Mouse (Mus musculus): ENCODE measurements around the gene Srsf6. TPM values are rescaled to one million over a fixed set of nuclear protein-coding genes. Genes with fewer than 3 reads are reported as not detected.
A peak's percentile ranks its signal among the peaks of the same experiment; 100 is the strongest.

The Srsf6 gene
- total RNA-seq, 2 experiments from 2014 or later, result 92.2 to 95.8 TPM

DNA sequence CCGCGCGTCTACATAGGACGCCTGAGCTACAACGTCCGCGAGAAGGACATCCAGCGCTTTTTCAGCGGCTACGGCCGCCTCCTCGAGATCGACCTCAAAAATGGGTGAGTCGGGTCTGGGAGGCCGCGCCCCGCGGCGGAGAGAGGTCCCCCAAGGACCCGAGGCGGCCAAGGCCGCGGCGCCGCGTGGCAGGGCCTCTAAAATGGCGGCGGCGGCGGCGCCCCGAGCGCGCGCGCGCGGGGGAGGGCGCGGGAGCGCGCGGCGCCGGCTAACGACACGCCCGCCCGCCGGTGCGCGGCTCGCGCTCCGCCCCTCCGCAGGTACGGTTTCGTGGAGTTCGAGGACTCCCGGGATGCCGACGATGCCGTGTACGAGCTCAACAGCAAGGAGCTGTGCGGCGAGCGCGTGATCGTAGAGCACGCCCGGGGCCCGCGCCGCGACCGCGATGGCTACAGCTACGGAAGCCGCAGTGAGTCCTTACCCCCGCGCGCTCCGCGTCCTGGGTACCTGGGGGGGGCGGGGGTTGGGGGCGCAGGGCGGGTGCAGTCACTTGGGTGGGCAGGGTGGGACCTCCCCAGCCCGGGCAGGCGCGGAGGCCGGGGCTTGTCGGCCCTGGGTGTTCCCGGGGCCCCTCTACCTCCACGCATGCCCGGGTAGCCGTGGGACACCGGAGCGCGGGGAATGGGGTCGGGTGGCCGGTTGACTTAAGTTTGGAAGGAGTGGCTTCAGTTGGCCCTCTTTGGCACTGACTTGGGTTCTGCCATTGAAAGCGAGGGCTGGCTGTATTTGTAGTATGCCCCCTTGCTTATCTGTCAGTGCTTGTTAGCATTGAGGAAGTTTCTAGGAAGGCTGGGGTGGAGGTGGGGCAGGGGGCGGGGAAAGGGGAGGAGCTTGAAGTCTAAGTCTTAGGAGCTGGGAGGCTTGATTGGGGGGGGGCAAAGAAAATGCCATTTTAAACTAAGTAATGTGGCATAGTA lies 634 bp downstream of the Srsf6 start:
- DNase-seq (ENCODE audit: low spot score in 2 of 2), result peak; percentile 53 to 67

DNA sequence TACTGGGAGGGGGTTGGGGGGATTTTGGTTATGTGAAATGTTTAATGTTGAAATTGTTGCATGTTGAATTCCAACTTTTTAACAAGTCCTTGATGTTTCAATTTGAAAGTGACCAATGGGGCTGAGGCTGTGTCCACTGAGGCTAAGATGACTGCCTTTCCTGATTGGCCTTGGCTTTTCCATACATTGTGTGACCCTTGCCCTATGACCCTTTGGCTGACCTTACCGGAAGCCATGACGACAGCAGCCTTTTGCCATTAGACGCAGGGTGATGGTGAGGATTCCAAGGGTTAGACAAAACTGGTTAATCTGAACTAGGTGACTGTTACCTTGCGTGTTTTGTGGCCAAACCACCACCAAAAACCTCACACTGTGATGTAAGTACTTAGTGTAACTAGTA lies 1.4 kb downstream of the Srsf6 start:
- no peak for DNase-seq (ENCODE audit: low spot score in 2 of 2)

DNA sequence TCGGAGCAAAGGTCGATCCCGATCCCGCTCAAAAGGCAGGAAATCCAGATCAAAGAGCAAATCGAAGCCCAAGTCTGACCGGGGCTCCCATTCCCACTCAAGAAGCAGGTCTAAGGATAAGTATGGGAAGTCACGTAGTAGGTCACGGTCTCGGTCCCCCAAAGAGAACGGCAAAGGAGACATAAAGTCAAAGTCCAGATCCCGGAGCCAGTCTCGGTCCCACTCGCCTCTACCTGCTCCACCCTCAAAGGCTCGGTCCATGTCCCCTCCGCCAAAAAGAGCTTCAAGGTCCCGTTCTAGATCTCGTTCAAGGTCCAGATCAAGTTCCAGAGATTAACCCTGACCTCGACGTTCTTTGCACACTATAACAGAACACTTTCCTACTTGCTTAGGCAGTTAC lies 3.1 kb downstream of the Srsf6 start:
- DNase-seq (ENCODE audit: low spot score in 2 of 2), result no peak

DNA sequence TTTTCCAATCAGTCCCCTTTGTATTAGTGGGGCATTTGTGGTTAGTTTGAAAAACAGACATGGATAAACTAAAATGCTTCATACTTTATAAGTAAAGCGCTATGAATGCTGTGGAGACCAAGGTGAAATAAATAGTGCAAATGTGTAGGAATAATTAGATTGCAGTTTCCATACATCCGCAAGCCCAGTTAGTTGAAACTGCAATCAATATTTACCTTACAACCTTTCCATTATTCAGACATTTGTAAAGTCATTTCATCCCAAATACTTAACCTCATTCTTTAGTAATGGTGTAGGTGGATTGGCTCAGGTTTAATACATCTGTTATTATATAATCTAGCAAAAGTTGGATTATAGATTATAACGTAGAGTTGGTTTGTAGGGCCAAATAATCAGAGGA lies 4.4 kb downstream of the Srsf6 start:
- DNase-seq (ENCODE audit: low spot score in 2 of 2), result no peak

DNA sequence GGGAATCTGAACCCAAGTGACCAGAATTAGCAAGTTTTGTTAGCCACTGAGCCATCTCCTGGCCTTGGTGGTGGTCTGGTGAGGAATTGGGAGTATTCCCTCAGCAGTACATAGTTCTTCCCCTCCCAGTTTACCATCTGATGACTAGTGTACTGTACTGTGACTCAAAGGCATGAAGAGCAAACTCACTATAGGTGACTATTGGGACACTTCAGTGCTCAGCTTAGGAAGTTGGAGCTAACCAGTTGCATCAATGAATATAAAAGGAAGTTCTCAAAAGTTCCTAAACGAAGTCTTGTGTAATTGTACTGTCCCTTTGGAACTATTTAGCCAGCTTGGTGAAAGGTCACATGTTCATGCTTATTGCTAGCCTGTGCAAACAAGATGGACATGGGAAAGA lies 8.2 kb downstream of the Srsf6 start:
- DNase-seq (ENCODE audit: low spot score in 2 of 2), result no peak

DNA sequence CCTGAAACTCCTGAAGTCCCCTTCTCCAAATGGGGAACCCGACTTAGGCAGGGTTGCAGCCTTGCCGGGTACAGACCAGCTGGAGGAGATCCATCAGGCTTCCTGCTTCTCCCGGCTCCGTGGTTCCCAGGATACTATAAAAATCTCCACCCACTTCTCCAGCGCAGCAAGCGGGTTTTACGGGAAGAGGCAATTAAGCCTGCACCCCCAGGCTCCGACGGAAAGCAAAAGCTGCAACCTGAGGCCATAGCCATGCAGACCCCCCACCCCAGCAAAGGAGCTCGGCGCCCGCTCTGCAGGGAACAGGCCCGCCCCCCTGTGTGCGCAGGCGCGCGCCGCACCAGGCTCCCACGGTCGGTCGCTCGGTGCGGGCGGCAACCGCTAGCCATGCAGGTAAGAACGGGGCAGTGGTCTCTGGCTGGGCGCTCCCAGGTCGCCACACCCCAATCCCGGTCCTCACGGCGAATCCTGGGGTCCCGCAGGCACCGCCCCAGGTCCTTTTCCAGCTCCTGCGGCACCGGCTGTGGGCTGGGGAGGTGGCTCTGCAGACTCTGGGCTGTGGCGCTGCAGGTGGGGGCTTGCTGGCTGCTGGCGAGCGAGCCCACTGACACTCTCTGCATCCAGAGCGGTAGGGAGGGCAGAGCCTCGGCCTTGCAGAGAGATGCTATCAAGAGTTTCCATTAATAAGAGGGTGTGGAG lies 12.0 kb downstream of the Srsf6 start, which contains the start of gene L3mbtl1:
L3mbtl1 (plus strand) TSS at position 325 of the 699 bp plus-strand sequence.
- DNase-seq (ENCODE audit: low spot score in 2 of 2), result peak; percentile 46 to 67

DNA sequence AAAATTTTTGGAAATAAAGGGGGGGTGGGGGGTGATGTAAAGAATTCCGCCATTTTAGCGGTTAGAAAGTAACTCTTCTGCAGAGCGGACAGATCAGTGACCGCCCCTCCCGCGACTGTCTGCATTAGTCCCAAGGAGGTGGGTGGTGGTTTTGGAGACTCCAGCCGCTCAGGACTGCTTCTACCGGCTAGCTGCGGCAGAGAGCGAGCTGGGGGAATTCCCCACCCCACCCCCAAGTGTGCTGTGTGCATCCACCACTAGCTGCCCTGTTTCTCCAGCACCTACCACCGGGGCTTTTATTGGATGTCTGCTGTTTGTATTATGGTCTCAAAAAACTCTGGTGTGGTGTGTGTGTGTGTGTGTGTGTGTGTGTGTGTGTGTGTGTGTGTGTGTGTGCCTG lies 12.6 kb downstream of the Srsf6 start:
- DNase-seq (ENCODE audit: low spot score in 2 of 2), result peak in 1 of 2 experiments; percentile 38

DNA sequence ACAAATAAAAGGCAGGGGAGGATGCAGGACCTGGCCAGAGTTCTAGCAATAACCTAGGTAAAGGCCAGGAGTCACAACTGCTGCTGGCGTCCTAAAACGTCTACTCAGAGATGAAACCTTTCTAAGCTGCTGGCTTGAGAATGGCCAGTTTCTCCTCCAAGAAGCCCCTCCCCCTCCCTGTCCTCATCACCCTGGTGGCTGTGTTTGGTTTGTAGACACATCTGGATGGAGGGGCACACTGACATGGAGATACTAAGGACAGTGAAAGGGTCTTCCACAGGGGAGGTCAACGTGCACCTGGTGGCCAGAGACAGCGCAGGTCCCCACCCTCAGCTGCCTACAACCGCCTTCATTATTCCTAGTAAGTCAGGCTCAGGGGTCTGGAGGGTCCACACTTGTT lies 15.6 kb downstream of the Srsf6 start:
- DNase-seq (ENCODE audit: low spot score in 2 of 2), result no peak

DNA sequence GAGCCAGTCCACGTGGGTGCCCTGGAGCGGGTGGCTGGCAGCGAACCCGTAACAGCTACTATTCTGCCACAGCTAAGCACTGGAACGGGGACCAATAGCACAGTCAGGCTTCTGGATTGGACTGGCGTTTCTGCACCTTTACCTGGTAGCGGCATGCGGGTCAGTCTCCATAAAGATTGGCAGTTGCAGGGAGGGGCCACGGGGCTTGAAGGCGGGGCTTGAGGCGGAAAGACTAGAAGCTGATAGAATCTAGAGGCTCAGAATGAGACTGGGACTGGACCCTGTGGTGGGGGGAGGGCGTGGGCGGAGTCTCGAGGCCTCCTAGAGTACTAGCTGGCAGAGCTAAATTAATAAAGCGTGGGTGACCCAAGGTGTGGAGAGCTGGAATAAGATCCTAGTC lies 16.4 kb downstream of the Srsf6 start:
- peak; percentile 22 to 42 for DNase-seq (ENCODE audit: low spot score in 2 of 2)

DNA sequence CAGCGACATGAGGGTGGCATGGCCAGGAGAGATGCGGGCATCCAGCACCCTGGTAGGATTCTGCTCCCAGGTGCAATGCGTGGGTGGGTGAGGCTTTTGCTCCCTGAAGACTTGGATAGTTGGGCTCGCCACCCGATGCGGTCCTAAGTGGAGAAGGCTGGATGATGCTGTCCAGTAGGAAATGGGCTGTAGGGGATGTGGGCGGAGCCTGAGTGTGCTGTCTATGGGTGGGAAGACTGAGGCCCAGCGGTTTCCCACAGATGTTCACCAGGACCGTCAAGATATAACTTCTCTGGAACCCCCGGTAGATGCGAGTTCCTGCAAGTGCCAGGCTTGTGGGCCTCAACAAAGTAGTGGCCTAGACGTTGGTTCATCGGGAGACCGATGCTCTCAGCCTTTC lies 16.9 kb downstream of the Srsf6 start:
- no peak for DNase-seq (ENCODE audit: low spot score in 2 of 2)

DNA sequence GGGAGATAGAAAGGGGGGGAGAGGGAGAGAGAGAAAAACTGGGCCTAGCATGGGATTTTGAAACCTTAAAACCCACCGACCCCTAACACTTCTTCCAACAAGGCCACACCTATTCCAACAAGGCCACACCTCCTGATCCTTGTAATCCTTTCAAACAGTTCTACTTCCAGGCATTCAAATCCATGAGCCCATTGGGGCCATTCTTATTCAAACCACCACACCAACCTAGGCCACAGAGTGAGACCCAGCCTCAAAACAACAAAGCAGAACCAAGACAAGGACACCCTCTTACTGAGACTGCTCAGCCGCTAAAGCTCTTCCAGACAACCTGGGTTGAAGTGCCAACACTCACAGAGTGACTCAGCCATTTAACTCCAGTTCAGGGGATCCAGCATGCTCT lies 19.4 kb downstream of the Srsf6 start:
- no peak for DNase-seq (ENCODE audit: low spot score in 2 of 2)

DNA sequence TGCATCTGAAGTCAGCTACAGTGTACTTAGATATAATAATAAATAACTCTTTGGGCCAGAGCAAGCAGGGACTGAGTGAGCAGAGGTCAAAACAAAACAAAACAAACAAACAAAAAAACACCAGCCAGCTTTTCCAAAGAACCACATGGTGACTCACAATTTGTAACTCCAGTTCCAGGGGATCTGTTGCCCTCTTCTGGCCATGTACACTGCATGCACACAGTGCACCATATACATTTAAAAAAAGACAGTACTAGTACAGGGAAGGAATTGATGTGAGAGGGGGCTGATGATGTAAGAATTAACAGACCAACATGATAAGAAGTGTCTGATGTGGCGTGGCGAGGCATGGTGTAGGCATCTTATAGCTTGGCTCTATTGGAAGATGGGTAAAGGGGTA lies 25.5 kb downstream of the Srsf6 start:
- no peak for DNase-seq (ENCODE audit: low spot score in 2 of 2)

DNA sequence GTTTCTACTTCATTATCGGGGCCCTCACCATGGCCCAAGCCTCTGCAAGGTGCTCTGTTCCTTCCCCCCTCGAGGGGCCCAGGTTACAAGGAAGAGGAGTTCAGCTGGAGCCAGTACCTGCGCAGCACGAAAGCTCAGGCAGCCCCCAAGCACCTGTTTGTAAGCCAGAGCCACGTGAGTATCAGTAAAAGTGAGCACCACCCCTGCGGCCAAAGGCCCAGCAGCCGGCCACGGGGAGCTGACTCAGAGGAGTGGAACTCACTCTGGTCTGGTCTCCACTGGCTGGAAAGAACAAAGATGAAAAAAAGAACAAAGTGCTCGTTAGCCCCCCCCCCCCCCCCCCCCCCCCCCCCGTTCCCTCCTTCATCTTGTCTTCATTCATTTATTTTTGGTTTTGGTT lies 30.0 kb downstream of the Srsf6 start:
- DNase-seq (ENCODE audit: low spot score in 2 of 2), result no peak

DNA sequence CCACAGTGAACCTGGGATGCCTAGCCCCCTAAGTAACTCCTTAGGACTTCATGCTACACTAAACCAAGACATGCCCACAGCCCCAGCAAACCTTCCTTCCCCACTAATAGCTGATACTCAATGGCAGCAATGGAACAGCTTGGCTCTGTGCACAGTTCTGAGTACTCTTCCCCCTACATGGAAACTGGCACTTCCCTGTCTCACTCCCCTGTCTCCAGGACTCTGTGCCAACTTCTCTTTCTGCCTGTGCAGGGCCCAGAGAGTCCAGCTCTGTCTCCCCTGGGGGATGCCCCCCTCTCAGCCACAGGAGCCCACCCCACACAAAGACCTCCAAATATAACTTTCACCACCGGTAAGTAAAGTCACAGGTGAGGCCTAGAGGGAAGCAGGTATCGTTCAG lies 35.4 kb downstream of the Srsf6 start:
- no peak for DNase-seq (ENCODE audit: low spot score in 2 of 2)

DNA sequence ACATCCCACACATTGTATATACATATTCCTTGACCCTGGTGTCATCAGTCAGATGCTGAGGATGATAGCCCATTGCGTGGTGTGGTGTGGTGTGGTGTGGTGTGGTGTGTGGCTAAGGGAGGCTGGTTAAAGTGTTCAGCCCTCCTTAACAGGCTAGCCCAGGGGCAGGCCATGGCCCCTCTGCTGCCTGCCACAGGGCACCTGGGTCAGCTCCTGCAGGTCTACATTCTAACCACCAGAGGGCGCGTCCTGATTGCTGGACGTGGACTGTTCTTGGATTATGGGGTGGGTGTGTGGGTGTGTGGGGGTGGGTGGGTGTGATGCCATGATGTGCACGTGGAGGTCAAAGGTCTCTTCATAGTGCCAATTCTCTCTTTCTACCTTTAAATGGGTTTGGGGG lies 37.0 kb downstream of the Srsf6 start:
- DNase-seq (ENCODE audit: low spot score in 2 of 2), result peak in 1 of 2 experiments; percentile 23

DNA sequence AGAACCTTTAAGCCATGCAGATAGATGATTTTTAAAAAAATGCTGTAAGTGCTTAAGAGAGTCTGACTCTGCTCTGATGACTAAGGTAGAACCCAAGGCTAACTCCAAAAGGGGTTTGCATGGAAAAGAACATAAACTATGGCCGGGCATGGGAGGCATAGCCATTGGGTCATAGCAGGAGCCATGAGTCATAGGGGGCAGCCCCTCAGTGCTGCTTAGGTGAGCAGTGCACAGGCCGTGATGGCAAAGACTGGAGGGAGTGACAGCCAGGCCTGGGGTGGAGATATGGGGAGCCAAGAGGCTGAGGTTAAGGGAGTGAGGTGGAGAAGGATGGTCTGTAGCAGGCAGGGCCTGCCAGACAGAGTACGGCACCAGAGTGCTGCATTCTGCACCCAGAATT lies 37.8 kb downstream of the Srsf6 start:
- DNase-seq (ENCODE audit: low spot score in 2 of 2), result no peak

DNA sequence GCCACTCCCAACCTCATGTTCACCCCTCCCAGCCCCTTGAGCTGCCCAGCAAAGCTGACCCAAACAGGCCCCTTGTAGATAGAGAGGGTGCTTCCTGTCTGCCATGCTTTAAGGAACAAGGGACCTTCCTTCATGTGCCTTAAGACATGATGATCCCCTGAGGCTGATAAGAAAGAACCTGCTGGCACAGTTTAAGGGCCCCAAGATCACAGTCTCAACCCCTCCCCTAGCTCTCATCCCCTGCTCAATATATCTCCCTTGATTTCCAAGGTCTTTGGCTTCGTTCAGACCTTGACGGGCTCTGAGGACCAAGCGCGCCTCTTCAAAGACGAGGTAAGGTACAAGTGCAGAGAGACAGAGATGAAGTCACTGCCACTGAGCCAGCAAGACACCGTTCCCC lies 39.6 kb downstream of the Srsf6 start:
- no peak for DNase-seq (ENCODE audit: low spot score in 2 of 2)

DNA sequence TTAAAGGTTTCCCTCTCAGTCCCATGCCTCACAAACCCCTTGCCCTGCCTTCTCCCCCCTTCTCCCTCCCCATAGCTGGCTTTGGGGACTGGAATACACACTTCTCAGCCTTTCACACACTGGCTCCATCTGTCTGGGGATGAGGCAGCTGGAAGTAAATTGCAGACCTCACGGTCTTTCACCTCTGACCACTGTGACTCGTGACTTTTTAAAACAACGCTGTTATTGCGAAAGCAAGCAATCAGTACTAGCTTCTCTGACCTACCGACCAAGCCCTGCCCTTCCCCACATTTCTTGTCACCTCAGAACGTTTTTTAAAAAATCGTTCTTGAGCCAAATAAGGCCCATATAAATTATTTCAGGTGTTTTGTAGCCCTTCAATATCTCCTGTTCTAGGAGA lies 41.4 kb downstream of the Srsf6 start:
- DNase-seq (ENCODE audit: low spot score in 2 of 2), result no peak

DNA sequence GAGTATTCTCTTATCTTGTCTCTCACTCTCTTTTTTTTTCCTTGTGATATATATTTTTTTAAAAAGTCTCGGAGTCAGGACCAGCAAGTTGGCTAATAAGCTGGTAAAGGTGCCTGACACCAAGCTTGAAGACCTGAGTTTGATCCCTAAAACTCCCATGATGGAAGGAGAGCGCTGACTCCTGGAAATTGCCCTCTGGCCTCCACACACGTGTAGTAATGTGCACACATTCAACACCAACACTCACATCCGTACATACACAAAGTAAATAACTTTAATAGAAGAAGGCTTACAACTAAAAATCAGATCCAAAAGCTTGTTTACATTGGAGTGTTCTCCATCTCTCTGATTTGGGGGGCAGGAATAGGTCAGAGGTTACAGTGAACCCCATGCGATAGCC lies 41.9 kb downstream of the Srsf6 start:
- no peak for DNase-seq (ENCODE audit: low spot score in 2 of 2)

DNA sequence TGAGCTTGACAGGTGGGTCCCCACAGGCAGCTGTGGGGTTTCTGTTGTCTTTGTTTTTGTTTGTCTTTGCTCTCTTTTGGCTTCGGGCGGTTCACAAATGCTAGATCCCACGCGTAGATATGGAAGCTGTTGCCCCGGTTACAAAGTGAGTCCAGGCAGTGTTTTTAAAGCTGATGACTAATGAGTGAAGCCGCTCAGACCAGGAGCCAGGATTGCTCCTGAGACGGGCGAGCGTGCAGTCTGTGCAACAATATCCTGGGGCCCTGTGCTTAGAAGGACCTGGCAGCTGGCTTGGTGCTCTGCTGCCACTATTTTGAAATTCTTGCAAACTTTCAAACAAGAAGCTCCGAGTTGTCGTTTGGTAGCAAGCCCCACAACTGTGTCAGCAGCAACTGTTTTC lies 42.3 kb downstream of the Srsf6 start:
- no peak for DNase-seq (ENCODE audit: low spot score in 2 of 2)

DNA sequence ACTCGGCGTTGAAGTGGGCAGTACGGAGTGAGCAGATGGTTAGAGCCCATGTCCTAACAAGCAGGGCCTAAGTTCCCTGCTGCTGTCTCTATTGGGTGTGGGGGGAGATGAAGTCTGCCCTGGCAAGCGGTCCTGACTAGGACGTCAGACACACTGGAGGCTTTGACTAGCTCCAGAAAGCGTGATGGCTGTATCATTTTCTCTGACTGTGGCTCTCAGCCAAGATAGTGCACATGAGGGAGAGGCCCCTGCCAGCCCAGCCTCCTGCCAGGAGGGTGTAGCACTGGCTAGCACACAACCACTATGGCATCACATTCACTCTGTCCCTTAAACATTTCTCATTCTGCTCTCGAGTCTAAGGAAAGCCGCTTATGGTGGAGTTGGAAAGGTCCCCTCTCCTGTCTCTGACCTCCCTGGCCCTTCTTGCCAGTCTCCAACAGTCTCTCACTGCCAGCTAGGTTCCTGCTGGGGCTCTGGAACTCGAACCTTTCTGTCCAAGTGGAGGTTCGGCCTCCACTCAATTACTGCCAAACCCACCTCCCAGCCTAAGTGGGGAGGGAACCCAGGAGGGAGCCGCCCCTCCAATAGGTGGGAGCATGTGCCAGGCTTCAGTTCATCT lies 43.9 kb downstream of the Srsf6 start:
- no peak for DNase-seq (ENCODE audit: low spot score in 2 of 2)

DNA sequence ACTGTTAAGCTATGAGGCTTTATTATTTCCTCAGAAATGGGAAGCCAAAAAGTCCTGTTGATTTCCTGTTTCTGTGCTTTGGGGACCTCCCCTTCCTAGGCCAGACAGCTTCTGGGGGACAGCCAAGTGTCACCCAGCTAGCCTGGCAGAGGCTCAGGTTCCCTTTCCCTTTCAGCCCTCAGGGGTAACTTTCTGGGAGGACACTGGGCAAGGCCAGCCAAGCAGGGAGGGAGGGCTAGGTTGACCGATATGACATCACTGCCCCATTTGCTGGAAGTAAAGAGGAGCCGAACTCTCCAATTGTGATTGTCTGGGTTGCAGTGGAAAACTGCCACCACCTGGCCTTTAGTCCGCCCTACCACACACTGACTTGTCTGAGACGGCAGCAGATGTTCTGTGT lies 44.7 kb downstream of the Srsf6 start:
- no peak for DNase-seq (ENCODE audit: low spot score in 2 of 2)
